Mouse (Mus musculus): ENCODE measurements around the gene Impdh1.

Impdh1 gene

DNA sequence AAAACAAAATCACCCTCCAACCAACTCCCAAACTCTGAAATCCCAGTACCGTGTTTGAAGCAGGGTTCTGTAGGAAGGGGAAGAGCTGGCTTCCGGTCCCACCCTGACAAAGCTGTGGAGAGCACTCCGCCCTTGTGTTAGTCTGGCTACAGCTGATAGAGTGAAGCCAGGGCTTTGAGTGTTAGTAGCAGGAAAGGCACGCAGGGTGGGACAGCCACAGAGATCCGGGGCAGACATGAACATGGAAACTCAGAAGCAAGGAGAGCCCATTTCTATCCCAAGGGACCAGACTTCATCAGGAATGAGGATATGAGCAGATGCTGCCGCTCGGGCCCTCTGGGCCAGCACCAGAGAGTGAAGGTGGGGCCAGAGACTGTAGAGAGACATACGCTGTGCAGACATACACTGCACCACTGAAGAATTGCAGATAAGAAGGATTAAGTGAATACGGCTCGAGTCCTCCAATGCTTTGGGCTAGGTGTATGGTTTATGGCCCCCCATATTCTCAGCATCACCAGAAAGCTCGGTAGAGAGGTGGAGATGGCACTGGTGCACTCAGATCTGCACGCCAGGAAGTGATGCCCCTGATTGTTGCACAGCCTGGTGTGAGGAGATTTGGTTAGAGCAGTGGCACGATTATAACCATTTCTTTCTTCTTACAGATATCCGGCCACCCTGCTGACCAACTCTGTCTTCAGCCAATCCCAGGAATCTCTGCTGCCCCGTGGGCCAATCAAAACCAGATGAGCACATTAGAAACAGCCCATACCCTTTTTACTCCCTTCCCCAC lies 22.0 kb downstream of the Impdh1 start:
- CTCF ChIA-PET = no interaction called here

DNA sequence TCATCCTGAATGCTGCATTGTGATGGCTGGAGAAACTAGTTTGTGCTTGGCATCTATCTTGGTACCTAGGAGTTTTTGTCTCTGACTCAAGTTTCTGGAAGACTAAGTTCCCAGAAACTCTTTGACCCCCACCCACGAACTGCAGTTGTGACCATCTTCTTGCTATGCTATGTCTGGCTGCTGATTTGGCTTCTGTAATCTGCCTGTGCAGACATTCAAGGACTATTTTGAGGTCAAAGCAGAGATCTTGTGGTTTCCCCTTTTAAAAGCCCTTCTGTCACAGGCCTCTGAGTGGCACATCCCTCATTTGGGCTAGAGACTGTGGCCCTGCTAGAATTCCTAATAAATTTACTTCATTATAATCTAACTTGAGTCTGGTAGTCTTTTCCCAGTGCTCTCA lies 28.2 kb downstream of the Impdh1 start:
- CTCF ChIA-PET = no interaction called here

DNA sequence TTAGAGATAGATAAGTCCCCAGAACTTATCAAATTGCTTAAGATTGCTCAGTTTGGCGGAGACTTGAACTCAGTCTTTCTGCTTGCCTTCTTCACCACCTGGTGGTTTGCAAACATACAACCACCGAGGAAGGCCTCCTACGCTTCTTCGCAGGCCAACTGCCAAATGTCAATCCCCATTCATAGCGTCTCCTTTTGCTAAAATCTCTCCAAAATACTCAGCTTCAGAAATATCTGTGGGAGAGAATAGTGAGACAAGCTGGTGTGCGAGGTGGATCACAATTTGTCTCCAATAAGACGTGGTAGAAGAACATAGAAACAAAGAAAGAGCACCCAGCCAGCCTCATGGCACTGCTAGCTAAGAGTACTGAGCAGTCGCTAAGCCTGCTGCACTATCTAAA lies 36.3 kb downstream of the Impdh1 start:
- CTCF ChIA-PET = no interaction called here

DNA sequence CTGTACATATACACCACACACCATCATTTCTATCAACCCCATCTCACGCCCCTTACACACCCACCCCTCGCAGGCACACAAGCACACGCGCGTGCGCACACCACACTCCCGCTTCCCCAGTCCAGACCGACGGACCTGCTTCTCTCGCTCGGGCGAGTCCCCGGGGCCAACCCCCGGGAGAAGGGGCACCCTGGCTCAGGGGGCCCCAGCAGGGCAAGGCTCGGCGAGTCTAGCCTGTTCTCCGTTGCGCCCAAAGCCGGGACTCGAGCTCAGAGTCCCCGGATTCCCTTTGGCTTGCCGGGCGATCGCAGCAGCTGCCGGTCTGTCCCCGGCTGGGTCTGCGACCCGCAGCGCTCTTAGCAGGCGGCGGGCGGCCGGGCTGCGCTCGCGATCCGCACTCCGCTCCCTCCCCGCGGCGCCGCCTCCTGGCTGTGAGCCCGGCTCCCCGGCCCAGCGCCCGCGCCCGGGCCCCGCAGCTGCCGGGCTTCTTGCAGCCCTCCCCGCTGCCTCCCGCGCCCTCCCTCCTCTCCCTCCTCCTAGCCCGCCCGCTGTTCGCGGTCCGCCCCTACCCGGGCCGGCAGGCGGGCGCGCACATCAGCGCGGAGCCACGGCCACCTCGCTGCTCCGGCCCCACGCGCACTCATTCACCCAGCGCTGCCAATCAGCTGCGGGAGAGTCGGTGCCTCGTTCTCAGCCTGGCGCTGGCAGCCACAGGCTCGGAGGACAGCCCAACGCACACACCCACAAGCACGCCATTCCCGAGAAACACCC lies 37.1 kb downstream of the Impdh1 start, which contains the start of gene Prrt4:
Gene Prrt4, minus strand, starts transcription at position 697 of the 771 bp plus-strand sequence.
- CTCF ChIA-PET = no interaction called here

DNA sequence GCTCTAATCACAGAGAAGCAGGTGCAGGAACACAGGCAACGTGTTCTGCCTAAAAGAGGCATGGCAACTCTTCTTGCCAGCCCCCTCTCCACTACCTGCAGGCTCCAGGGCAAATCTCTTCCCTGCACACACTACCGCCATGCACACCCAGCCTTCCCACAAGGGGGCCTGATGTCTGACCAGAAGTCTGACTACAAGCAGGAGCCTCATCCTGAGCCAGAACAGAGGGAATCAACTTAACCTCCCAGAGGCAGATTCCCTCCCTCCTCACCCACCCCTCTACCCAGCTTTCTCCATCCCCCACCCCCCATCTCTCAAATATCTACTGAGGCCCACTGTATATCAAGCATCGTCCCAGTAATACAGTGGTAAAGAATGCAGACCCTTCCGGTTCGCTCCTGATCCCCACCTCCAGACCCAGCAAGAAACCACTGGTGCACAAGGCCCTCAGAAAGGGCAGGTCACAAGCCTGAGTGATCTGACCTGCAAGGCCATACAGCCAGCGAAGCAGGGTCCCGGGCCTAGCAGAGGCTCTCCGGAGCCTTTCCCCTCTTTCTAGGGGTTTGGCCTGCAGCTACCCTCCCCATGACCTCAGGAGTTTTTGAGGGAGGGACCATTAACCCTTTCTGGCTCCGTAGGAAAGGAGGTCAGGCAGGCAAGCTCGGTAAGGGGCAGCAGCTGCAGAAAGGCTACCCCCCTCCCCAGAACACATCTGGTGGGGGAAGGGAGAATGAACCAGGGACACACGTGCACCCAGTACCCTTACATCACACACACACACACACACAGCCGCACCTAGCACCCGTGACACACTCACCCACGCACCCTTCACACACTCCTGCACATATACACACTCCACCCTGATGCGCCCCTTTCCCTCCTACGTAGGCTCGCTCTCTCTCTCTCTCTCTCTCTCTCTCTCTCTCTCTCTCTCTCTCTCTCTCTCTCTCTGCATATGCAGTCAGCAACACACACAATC lies 38.0 kb downstream of the Impdh1 start:
- CTCF ChIA-PET = no interaction called here

DNA sequence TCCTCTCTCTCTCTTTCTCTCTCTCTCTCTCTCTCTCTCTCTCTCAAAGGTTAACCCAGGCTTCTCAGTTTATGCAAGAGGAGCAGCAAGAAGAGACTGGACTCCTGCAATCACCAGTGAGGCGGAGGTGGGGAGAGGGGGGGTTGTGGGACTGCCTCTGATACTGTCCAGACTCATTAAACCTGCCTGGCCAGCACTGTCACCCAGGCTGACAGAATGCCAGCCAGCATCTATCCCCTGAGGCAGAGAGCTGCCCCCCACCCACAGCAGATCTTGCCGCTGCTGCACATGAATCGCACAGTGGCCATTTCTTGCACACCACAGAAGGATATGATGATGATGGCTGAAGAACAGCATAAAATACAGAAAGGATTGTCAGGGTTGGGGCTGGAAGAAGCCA lies 41.1 kb downstream of the Impdh1 start:
- CTCF ChIA-PET = no interaction called here

DNA sequence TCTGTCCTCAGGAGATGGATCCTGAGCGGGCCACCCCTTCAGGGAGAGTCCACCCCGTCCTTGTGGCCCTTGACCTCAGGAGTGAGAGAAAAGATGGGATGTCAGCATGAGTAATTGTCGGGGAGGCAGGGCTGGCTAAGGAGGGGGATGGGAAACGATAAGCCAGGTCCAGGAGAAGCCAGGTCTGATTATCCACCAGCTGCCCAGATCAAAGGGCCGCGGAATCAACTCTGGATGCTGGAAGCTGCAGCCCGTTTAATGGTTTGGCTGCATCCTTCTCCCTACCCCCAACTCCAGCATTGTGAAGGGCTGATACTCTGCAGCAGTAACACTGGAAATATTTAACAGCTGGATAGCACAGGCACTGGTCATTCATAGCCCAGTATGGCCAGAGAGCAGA lies 41.8 kb downstream of the Impdh1 start:
- CTCF ChIA-PET = no interaction called here

DNA sequence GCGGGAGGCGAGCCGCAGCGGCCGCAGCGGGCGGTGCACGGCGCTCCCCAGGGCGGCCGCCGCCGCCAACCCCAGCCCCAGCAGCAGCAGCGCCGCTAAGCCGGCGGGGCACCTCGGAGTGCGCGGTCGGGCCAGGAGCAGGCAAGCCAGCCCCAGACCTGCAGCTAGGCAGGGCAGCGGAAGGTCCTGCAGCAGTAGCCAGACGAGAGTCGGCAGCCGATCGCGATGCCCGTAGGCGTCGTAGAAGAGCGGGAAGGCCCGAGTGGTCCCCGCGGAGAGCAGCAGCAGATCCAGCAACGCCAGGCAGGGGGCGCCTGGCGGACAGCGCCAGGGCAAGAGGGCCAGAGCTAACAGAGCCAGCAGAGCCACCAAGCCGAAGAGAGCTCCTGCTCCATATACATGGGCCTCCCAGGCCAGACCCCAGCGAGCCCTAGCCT lies 45.2 kb downstream of the Impdh1 start:
- CTCF ChIA-PET = no interaction called here

DNA sequence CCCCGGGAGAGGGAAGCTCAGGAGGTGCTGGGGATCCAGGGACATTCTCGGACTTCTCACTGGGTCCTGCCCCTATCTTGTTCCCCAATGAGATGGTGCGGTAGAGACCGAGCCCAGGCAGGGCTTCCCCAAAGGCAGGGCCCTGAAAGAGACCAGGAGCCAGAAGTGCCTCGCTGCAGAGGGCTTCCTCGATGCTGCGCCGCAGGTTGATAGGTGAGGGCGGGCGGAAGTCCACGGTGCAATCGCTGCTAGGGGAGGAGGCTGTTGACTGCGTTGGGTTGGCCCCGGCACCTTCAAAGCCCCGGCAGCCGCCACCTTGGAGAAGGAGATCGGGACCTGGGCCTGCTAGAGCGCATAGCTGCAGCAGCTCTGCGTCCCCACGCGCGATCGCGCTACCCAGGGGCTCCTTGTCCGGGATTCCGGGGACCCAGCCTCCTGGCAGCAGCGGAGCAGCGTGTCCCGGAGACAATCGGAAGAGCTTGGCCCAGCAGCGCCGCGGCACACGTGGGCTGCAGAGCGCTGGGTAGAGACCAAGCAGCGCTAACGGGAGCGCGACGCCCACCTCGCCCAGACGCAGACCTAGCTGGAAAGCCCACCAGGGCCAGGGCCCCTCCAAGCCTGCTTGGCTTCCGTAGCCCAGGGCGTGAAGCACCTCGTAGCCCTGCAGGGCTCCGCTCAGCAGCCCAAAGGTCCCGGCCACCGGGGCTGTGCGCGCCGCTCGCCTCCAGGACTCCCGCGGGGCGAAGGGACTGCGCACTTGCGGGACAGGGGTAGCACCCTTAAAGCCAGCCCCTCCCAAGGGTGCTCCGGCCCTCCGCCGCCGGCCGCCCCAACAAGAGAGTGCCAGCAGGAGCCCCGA lies 45.9 kb downstream of the Impdh1 start:
- CTCF ChIA-PET = interaction anchor here (0.6 kb wide), 2 partner anchors 53 to 434 kb away, joined by 3 read pairs; no protein-coding TSS in a partner anchor

DNA sequence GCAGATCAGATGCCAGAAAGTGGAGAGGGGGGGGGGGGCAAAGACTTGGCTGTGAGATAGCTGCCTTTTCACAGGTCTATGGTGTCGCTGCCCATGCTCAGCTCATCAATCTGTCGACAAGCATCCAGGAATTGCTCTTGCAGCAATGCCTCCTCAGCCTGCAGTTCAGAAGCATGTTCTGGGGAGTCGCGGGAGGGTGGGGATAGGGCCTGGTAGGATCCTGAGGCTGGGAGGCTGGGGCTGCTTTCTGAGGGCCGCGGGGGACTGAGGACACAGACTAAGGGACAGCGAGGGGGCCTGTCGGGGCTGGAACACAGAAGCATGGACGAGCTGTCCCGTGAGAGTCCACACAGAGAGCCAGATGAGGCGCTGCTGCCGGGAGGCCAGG lies 46.5 kb downstream of the Impdh1 start:
- CTCF ChIA-PET = interaction anchor here (0.6 kb wide), 2 partner anchors 84 to 435 kb away, joined by 3 to 9 read pairs; no protein-coding TSS in a partner anchor

DNA sequence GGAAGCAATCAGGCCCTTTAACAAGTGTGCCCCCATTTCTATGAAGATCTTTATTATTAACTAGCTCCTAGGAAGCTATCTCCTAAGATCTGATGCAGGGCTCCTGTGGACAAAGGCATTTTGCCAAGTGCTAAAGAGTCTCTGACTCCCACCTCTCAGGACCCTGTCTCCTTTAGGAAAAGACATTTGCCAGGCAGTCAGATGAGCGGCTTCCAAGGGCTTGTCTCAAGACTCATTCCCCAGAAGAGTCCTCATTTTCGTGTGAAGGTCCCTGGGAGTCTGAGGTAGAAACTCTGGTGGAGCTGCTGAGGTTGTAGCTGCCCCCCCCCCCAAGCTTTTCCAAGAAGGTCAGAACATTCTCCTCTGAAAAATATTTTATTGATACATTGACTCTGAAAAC lies 47.3 kb downstream of the Impdh1 start:
- CTCF ChIA-PET = interaction anchor here (0.6 kb wide), 1 partner anchor 85 kb away, joined by 9 read pairs; no protein-coding TSS in a partner anchor

DNA sequence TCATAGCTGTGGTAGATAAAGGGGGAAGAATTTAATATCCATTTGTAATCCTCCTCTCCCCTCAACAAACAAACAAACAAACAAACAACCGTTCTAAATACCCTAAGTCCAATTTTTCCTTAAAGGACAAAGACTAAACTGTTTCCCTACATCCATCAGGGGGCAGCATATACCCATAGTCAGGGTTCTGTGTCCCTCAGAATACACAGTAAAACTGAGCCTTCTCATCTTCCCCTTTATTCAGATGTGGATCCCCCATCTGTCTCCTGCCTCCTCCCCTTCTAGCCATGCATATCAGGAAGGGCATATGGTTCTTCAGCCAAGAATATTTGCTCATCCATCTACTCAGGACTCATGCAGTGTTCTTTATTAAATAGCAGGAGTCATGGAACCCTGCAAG lies 50.0 kb downstream of the Impdh1 start:
- CTCF ChIA-PET = no interaction called here

DNA sequence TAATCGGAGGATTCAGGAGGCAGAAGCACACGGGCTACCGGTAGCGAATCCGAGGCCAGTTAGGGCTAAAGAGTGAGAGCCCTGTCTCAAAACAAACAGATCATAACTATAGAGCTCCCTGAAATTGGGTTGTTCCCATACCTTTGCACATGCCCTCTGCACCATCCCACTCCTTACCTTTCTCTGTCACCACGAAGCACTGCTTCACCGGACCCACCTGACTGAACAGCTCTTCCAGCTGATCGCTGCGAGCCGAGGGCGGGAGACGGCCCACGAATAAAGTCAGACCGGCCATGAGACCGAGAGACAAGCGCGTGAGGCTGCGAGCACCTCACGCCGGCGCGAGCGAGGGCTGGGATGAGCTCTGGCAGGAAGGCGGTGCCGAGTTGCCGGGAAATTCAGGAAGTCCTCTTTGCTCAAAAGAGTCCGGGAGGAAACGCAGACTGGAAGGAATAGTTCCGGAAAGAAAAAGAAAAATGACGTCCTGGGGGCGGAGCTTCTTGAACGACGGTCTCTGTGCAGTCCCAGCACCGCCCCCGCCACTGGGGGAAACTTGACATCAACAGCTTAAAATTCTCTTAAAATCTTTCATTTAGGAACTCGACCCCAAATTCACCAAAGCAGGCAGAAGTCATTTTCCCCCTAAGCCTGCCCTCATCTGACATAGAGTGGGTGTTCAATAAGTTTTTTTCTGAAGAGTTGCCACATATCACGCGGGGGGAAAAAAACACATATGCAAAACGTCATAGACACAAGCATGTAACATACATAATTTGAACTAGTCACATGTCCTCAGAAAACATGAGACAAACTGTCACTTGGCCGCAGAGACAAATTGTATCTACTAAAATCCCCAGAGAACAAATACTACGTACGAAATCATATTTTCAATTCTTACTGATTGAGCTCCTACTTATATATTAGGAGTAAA lies 51.6 kb downstream of the Impdh1 start, which contains the start of gene Rbm28:
Gene Rbm28, minus strand, starts transcription at position 693 of the 931 bp plus-strand sequence.
- CTCF ChIA-PET = interaction anchor here (1.0 to 1.2 kb wide), 2 partner anchors 35 to 183 kb away, joined by 3 read pairs; partner anchors contain the start of gene Calu

DNA sequence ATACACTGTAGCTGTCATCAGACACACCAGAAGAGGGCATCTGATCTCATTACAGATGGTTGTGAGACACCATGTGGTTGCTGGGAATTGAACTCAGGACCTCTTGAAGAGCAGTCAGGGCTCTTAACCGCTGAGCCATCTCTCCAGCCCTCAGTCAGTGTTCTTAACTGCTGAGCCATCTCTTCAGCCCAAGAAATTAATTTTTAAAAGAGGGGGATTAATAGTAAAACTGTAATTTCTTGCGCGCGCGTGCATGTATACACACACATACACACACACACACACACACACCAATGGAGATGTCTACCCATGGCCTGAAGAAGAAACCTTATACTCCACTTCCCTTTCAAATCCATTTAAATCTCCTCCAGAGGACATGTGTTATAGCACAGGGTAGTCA lies 54.9 kb downstream of the Impdh1 start:
- CTCF ChIA-PET = interaction anchor here (0.6 kb wide), 1 partner anchor 765 kb away, joined by 5 read pairs; no protein-coding TSS in a partner anchor

DNA sequence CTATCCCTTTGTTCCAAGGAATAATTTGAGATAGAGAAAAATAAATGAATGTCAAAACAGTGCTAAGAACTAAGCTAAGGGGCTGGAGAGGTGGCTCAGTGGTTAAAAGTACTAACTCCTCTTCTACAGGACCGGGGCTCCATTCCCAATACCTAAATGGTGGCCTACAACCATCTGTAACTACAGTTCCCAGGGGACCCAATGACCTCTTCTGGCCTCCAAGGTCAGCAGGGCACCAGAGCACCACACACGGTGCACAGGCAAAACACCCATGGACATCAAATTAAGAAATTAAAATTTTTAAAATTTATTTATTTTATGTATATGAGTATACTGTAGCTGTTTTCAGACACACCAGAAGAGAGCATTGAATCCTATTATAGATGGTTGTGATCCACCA lies 55.4 kb downstream of the Impdh1 start:
- CTCF ChIA-PET = interaction anchor here (0.6 kb wide), 1 partner anchor 764 kb away, joined by 5 read pairs; no protein-coding TSS in a partner anchor

DNA sequence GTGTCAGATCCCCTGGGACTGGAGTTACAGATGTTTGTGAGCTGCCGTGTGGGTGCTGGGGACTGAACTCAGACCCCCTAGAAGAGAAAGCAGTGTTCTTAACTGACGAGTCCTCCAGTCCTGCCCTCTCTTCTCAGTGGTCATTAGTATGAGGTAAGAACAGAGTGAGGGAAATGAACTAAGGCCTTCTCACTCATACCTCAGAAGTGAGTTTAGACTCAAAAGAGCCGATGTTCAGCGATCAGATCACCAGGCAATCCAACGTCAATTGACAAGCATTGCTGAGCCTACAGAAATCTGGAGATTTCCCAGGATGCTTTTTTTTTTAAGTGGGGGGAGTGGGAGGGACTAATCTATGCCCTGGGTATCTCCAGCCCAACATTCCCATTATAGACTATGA lies 59.8 kb downstream of the Impdh1 start:
- CTCF ChIA-PET = no interaction called here
